Mouse (Mus musculus): ENCODE data around the gene Hist2h2be.

GRCm38 (mm10) chr3:96250890-96251289, 30.0 kb downstream of the Hist2h2be start:
- no peak for TF ChIP-seq CTCF (IDR thresholded peaks at IDR 0.05; ENCODE audit: borderline replicate concordance, extremely low read depth, insufficient read depth, insufficient read length)
- no peak for TF ChIP-seq POLR2A (IDR thresholded peaks at IDR 0.05; ENCODE audit: borderline replicate concordance, extremely low read depth, insufficient read depth, insufficient read length, poor library complexity, severe bottlenecking)
